Mouse (Mus musculus) CH12.LX (cell line): Measurements from ENCODE around the gene C2cd4c. TPM values are rescaled to one million over a fixed set of nuclear protein-coding genes. Genes with fewer than 3 reads are reported as not detected.

Source experiments
- DNase-seq: peaks from one replicate; pipeline ENCODE4 v3.0.0-alpha.2; 2013; ENCODE audit errors: extremely low read depth
- H3K27ac ChIP-seq: 2 replicates; pipeline ENCODE4 v1.5.1; 2012; ENCODE audit warnings: low read depth, mild to moderate bottlenecking, control low read depth, moderate library complexity; ENCODE audit not compliant: insufficient read depth
- H3K27me3 ChIP-seq: replicated peaks from 2 replicates; pipeline ENCODE3; 2012; ENCODE audit warnings: inconsistent platforms
- H3K36me3 ChIP-seq, 2 experiments: replicated peaks in 1 of 2; 2 replicates each; pipeline versions ENCODE3 to v1.6.1; 2012; ENCODE audit warnings: inconsistent platforms in 1 of 2, low read length in 1 of 2, mild to moderate bottlenecking in 1 of 2, mixed read lengths in 1 of 2, moderate library complexity in 1 of 2; ENCODE audit not compliant: control insufficient read depth in 1 of 2, insufficient read depth in 1 of 2
- H3K4me1 ChIP-seq, 2 experiments: 2 replicates each; pipeline ENCODE4 v1.6.1; 2012; ENCODE audit warnings: inconsistent platforms in 1 of 2, moderate library complexity in 1 of 2; ENCODE audit not compliant: insufficient read depth in 2 of 2, control insufficient read depth in 1 of 2
- H3K4me2 ChIP-seq: 2 replicates; pipeline ENCODE4 v1.6.1; 2012; ENCODE audit warnings: low read depth, mild to moderate bottlenecking, control low read depth; ENCODE audit not compliant: poor library complexity, insufficient read depth, severe bottlenecking
- H3K4me3 ChIP-seq, 3 experiments: fragments of 150-350 bp in 1 of 3; sonication (generic) in 1 of 3; replicated peaks in 1 of 3; 2 replicates each; pipeline versions ENCODE3 to v1.5.1; 2011 to 2012; ENCODE audit warnings: low read depth in 2 of 3, low read length in 2 of 3, mild to moderate bottlenecking in 2 of 3, moderate library complexity in 2 of 3, control low read depth in 1 of 3, improper control_type of control experiment in 1 of 3, inconsistent platforms in 1 of 3, mixed read lengths in 1 of 3; ENCODE audit not compliant: poor library complexity in 1 of 3
- H3K79me2 ChIP-seq: replicated peaks from 2 replicates; pipeline ENCODE4 v1.6.1; 2012; ENCODE audit warnings: mild to moderate bottlenecking, moderate library complexity; ENCODE audit not compliant: control insufficient read depth, poor library complexity, insufficient read depth, severe bottlenecking; ENCODE audit errors: extremely low read depth
- H3K9ac ChIP-seq: 2 replicates; pipeline ENCODE4 v1.6.1; 2012; ENCODE audit warnings: low read depth, mild to moderate bottlenecking, control low read depth, moderate library complexity; ENCODE audit not compliant: insufficient read depth
- H3K9me3 ChIP-seq: replicated peaks from 2 replicates; pipeline ENCODE3; 2012; ENCODE audit warnings: low read length, inconsistent platforms, mixed read lengths
- BHLHE40 ChIP-seq: IDR thresholded peaks from 2 replicates; pipeline ENCODE4 v1.6.1; 2011; ENCODE audit warnings: mild to moderate bottlenecking, low read depth, low read length, improper control_type of control experiment
- EP300 ChIP-seq: IDR thresholded peaks from 2 replicates; pipeline ENCODE4 v1.6.1; 2011; ENCODE audit warnings: low read length, improper control_type of control experiment
- ETS1 ChIP-seq: conservative IDR thresholded peaks from 2 replicates; pipeline ENCODE4 v1.6.1; 2012; ENCODE audit warnings: low read depth, mild to moderate bottlenecking, inconsistent platforms, low read length, improper control_type of control experiment, moderate library complexity
- GABPA ChIP-seq: IDR thresholded peaks from 2 replicates; pipeline ENCODE4 v1.6.1; 2012; ENCODE audit warnings: low read depth, low read length, improper control_type of control experiment, inconsistent platforms; ENCODE audit not compliant: insufficient replicate concordance
- HCFC1 ChIP-seq: IDR thresholded peaks from 2 replicates; pipeline ENCODE4 v1.6.1; 2012; ENCODE audit warnings: low read depth, mild to moderate bottlenecking, inconsistent platforms, low read length, improper control_type of control experiment
- IRF4 ChIP-seq: IDR thresholded peaks from 2 replicates; pipeline ENCODE4 v1.6.1; 2014; ENCODE audit warnings: low read depth, mild to moderate bottlenecking, inconsistent platforms, low read length, improper control_type of control experiment
- JUN ChIP-seq: IDR thresholded peaks from 2 replicates; pipeline ENCODE4 v1.6.1; 2011; ENCODE audit warnings: low read depth, mild to moderate bottlenecking, low read length, improper control_type of control experiment, moderate library complexity; ENCODE audit not compliant: insufficient read depth
- KAT2A ChIP-seq: IDR thresholded peaks from 2 replicates; pipeline ENCODE4 v1.6.1; 2012; ENCODE audit warnings: low read length, improper control_type of control experiment, inconsistent platforms; ENCODE audit not compliant: insufficient replicate concordance
- MAFK ChIP-seq: IDR thresholded peaks from 2 replicates; pipeline ENCODE4 v1.6.1; 2011; ENCODE audit warnings: low read length, improper control_type of control experiment; ENCODE audit not compliant: insufficient replicate concordance
- MAX ChIP-seq: IDR thresholded peaks from 2 replicates; pipeline ENCODE4 v1.6.1; 2011; ENCODE audit warnings: low read length, improper control_type of control experiment
- MEF2A ChIP-seq: IDR thresholded peaks from 2 replicates; pipeline ENCODE4 v1.6.1; 2014; ENCODE audit warnings: low read depth, mild to moderate bottlenecking, inconsistent platforms, low read length, improper control_type of control experiment, borderline replicate concordance
- MYC ChIP-seq: IDR thresholded peaks from 2 replicates; pipeline ENCODE4 v1.6.1; 2011; ENCODE audit warnings: low read depth, mild to moderate bottlenecking, improper control_type of control experiment, low read length
- NELFE ChIP-seq: IDR thresholded peaks from 2 replicates; pipeline ENCODE4 v1.6.1; 2011; ENCODE audit warnings: low read depth, low read length, improper control_type of control experiment
- NRF1 ChIP-seq: IDR thresholded peaks from 2 replicates; pipeline ENCODE4 v1.6.1; 2014; ENCODE audit warnings: low read depth, mild to moderate bottlenecking, inconsistent platforms, low read length, improper control_type of control experiment, moderate library complexity
- PAX5 ChIP-seq: IDR thresholded peaks from 2 replicates; pipeline ENCODE4 v1.6.1; 2012; ENCODE audit warnings: low read length, inconsistent platforms, mixed read lengths
- POLR2A ChIP-seq: IDR thresholded peaks from 2 replicates; pipeline ENCODE4 v1.6.1; 2011; ENCODE audit warnings: low read depth, mild to moderate bottlenecking, improper control_type of control experiment, low read length
- POLR2AphosphoS2 ChIP-seq: IDR thresholded peaks from 2 replicates; pipeline ENCODE4 v1.6.1; 2011; ENCODE audit warnings: low read depth, low read length, improper control_type of control experiment
- RAD21 ChIP-seq: IDR thresholded peaks from 2 replicates; pipeline ENCODE4 v1.6.1; 2011; ENCODE audit warnings: low read depth, mild to moderate bottlenecking, low read length, improper control_type of control experiment, moderate library complexity
- RCOR1 ChIP-seq: conservative IDR thresholded peaks from 2 replicates; pipeline ENCODE4 v1.6.1; 2012; ENCODE audit warnings: low read depth, mild to moderate bottlenecking, inconsistent platforms, low read length, improper control_type of control experiment
- SMC3 ChIP-seq: IDR thresholded peaks from 2 replicates; pipeline ENCODE4 v1.6.1; 2011; ENCODE audit warnings: low read depth, low read length, improper control_type of control experiment
- UBTF ChIP-seq: IDR thresholded peaks from 2 replicates; pipeline ENCODE4 v1.6.1; 2012; ENCODE audit warnings: low read depth, mild to moderate bottlenecking, inconsistent platforms, low read length, improper control_type of control experiment, moderate library complexity
- USF2 ChIP-seq: conservative IDR thresholded peaks from 2 replicates; pipeline ENCODE4 v1.6.1; 2011; ENCODE audit warnings: low read depth, low read length, improper control_type of control experiment
- ZKSCAN1 ChIP-seq: IDR thresholded peaks from 2 replicates; pipeline ENCODE4 v1.6.1; 2012; ENCODE audit warnings: low read depth, inconsistent platforms, low read length, improper control_type of control experiment, borderline replicate concordance
- ZNF384 ChIP-seq: IDR thresholded peaks from 2 replicates; pipeline ENCODE4 v1.6.1; 2012; ENCODE audit warnings: low read depth, low read length, improper control_type of control experiment, inconsistent platforms
- dilution Hi-C: fragments of 300-500 bp; cut with MboI; formaldehyde crosslinking; loops from 2 replicates; pipeline ENCODE4 v1.14.3; 2020; ENCODE audit warnings: low sequenced_read_pairs; ENCODE audit not compliant: extremely low pct_unique_long_range_greater_than_20kb, extremely low pct_ligation_motif_present
- in situ Hi-C: fragments of 300-500 bp; cut with MboI; formaldehyde crosslinking; loops from 3 replicates; pipeline ENCODE4 v1.14.3; 2019; ENCODE audit warnings: low sequenced_read_pairs, low pct_ligation_motif_present, low pct_unique_long_range_greater_than_20kb, mixed read lengths
- polyA plus RNA-seq: library from polyadenylated mRNA; unstranded; fragments of >175 nt; gene quantifications from 2 replicates; pipeline ENCODE4 v1.2.1, GENCODE M21; 2012; ENCODE audit warnings: low read depth; ENCODE audit not compliant: insufficient read length
- total RNA-seq, 2 experiments: library from RNA; depleted of rRNA; stranded (reverse); fragments of 300-350 nt in 1 of 2; fragments of >200 nt in 1 of 2; gene quantifications; 2 replicates each; pipeline ENCODE4 v1.2.3; 2012 to 2014

The C2cd4c gene
- total and polyA plus RNA-seq, 3 experiments = 0.04 TPM; not detected in 2

DNA sequence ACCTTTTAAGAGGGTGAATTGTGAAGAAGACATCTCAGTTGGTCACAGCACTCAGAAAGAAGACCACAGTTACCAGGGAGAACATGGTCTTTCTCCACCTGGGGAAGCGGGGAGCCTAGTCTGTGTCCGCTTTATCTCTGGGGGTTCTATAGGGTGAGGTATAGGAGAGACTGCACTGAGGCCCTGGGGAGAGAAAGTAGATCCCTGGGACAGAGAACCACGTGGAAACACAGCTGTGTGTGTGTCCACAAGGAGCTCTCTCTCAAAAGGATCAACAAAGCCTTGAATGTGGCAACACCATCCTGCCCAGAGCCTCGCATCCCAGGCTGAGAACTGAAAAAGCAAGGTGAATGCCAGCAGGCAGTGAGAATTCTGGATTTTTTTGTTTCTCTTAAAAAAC is 36.4 kb downstream of the C2cd4c start:
- Histone ChIP-seq H3K4me1 (no peaks in the 10 kb centered on the region), H3K36me3 (no peaks in the 10 kb centered on the region), H3K27me3 (peaks cover 45% of the 10 kb centered on the region), H3K9ac (no peak overlapping the region), H3K4me3 (no peak overlapping the region), H3K9me3 (peaks cover 2% of the 10 kb centered on the region), H3K79me2 (no peaks in the 10 kb centered on the region), H3K27ac (no peak overlapping the region), H3K4me2 (no peak overlapping the region)
- dilution Hi-C loops (no loop called here), in situ Hi-C loops (no loop called here)
- DNase-seq = no peak
- TF ChIP-seq BHLHE40 = no peak
- no peak for TF ChIP-seq MYC
- TF ChIP-seq MEF2A = no peak
- no peak for TF ChIP-seq IRF4
- TF ChIP-seq ETS1 = no peak
- no peak for TF ChIP-seq PAX5
- TF ChIP-seq KAT2A = no peak
- no peak for TF ChIP-seq POLR2AphosphoS2
- TF ChIP-seq NRF1 = no peak
- TF ChIP-seq MAFK = no peak

DNA sequence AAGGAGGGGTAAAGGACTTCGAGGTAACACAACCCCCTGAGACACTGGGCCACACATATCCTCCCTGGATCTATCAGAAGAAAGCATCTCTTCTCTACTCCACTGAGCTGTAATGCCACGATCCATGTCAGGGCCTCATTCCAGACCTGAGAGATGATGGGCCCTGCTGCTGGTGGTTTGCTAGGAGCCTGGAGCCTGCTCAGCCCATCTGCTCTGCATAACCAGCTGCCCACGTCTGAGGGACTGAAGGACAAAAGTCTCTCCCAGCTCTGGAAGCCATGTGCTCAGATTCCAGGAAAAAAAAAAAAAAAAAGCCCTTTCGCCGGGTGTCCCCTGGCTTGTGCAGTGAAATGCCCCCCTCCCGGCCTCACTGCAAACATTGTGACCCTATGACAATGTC is 38.1 kb downstream of the C2cd4c start:
- Histone ChIP-seq H3K36me3 (no peaks in the 10 kb centered on the region), H3K9me3 (peaks cover 2% of the 10 kb centered on the region), H3K4me2 (no peak overlapping the region), H3K4me1 (no peaks in the 10 kb centered on the region), H3K27ac (no peak overlapping the region), H3K79me2 (no peaks in the 10 kb centered on the region), H3K9ac (no peak overlapping the region), H3K27me3 (peaks cover 45% of the 10 kb centered on the region), H3K4me3 (no peak overlapping the region)
- in situ Hi-C loops = no loop called here
- no peak for DNase-seq
- dilution Hi-C loops = no loop called here
- no peak for TF ChIP-seq SMC3
- TF ChIP-seq USF2 = no peak
- TF ChIP-seq GABPA = no peak
- TF ChIP-seq NELFE = no peak
- no peak for TF ChIP-seq ZKSCAN1
- TF ChIP-seq MYC = no peak
- no peak for TF ChIP-seq RCOR1
- no peak for TF ChIP-seq ETS1
- TF ChIP-seq JUN = no peak
- TF ChIP-seq EP300 = no peak
- no peak for TF ChIP-seq ZNF384
- no peak for TF ChIP-seq UBTF
- TF ChIP-seq IRF4 = no peak
- TF ChIP-seq POLR2A = no peak
- no peak for TF ChIP-seq RAD21
- no peak for TF ChIP-seq HCFC1
- no peak for TF ChIP-seq MAX
